Mouse (Mus musculus): Measurements from ENCODE around the gene Eml4. TPM values are rescaled to one million over a fixed set of nuclear protein-coding genes. Genes with fewer than 3 reads are reported as not detected.

The Eml4 gene
- 0.01 and 0.02 TPM in 2 replicates for polyA plus RNA-seq (2012)

DNA sequence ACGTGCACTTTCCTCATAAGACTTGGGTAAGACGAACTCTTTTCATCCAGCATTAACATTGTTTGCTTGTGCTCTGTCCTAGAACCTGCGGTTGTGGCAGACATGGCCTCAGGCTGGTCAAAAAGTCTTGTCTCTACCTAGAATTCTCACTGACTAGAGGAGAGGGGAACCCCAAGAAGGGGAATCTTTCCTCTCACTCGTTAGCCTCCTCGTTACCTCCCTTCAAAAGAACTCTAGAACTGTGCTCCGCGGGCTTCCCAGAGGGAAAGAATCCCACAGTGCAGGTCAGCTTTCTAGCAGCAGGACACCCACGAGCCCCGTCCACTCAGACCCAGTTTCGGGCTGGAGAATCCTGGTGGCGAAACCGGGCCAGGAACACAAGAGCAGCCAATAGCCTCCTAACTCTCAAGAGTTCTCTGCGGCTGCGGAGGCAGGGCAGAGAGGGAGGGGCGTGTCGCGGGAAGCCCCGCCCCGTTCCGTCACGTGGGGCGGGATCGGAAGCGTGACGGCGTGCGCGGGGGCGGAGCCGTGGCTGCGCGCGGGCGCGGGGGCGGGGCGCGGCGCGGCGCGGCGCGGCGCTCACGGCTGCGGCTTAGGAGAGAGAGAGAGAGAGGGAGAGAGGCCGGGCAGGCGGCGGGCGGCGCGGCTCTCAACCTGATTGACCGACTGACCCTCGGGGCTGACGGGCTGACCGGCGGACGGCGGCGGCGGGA lies at the start of gene Eml4:
Gene Eml4, plus strand, starts transcription at position 553 of the 713 bp plus-strand sequence.
- no peaks in the 10 kb centered on the region for H3K36me3 ChIP-seq (ENCODE audit: control insufficient read depth)
- H3K27me3 ChIP-seq (ENCODE audit: control insufficient read depth): peaks cover 29% of the 10 kb centered on the region
- H3K9me3 ChIP-seq (ENCODE audit: control insufficient read depth, low read length): no peaks in the 10 kb centered on the region
- peak within 1 kb of the TSS; percentile 74 for H3K4me3 ChIP-seq (replicated peaks)
- H3K4me1 ChIP-seq (ENCODE audit: control insufficient read depth): peaks cover 36% of the 10 kb centered on the region
- no peak for TF ChIP-seq TAL1 (IDR thresholded peaks at IDR 0.05; ENCODE audit: low read length)
- no peak for TF ChIP-seq GATA1 (IDR thresholded peaks at IDR 0.05; ENCODE audit: low read length)

DNA sequence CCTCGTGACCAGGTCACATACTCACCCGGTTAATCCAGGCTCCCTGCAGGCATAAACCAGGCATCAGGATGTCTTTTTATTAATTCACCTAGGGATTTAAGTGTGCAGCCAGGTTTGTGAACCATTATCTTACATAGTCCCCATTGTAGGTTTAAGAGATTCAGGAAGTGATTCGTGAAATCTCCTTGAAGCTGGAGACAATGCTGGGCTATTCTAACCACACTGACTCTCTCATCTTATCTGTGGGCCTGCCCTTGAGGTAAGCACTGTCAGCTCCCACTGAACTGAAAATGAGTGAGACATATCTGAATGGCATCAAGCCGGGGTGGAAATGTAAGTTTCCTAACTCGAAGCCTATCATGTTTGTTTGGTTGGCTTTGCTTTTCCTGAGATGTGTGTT lies 49.3 kb upstream of the Eml4 start:
- Histone ChIP-seq H3K36me3 (ENCODE audit: control insufficient read depth) (no peaks in the 10 kb centered on the region), H3K27me3 (ENCODE audit: control insufficient read depth) (no peaks in the 10 kb centered on the region), H3K4me3 (replicated peaks) (no peak overlapping the region), H3K9me3 (ENCODE audit: control insufficient read depth, low read length) (no peaks in the 10 kb centered on the region), H3K4me1 (ENCODE audit: control insufficient read depth) (no peaks in the 10 kb centered on the region)
- TF ChIP-seq TAL1 (IDR thresholded peaks at IDR 0.05; ENCODE audit: low read length) (no peak), GATA1 (IDR thresholded peaks at IDR 0.05; ENCODE audit: low read length) (no peak)

DNA sequence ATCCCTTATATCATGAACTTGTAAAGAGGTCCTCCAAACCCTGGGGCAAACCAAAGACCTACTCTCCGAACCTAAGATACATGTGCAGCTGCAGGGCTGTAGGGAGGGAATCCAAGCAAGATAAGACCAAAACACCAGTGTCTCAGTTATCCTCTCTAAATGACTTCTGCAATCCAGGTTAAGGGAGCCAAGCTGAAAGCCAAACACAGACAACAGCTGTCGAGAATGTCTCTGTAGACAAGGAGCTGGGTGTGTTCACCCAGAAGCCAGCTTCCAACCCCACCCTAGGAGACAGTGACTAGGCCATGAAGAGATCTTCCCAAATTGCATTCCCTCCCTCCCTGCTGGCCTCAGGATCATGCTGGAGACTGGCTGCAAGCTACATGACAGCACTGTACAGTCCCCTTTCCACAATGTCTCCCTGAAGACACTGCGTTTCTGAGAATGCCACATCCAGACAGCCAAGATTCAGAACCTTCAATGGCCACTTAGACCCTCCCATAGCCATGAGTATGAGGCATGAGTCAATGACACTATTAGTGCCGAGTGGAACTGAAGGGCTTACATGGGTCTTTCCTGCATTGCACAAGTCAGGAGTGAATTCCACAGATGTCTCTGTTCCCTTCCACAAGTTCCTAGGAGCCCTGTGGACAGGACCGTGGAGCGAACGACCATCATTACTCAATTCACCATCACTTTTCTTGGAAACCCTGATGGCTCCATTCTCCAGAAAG lies 46.5 kb upstream of the Eml4 start:
- peaks cover 3% of the 10 kb centered on the region; the same call in 1 of the 2 replicates for H3K27me3 ChIP-seq (ENCODE audit: control insufficient read depth)
- TF ChIP-seq GATA1 (IDR thresholded peaks at IDR 0.05; ENCODE audit: low read length): no peak
- no peak for TF ChIP-seq TAL1 (IDR thresholded peaks at IDR 0.05; ENCODE audit: low read length)
- no peaks in the 10 kb centered on the region for H3K36me3 ChIP-seq (ENCODE audit: control insufficient read depth)
- no peaks in the 10 kb centered on the region for H3K9me3 ChIP-seq (ENCODE audit: control insufficient read depth, low read length)
- H3K4me1 ChIP-seq (ENCODE audit: control insufficient read depth): no peaks in the 10 kb centered on the region
- H3K4me3 ChIP-seq (replicated peaks): no peak overlapping the region

DNA sequence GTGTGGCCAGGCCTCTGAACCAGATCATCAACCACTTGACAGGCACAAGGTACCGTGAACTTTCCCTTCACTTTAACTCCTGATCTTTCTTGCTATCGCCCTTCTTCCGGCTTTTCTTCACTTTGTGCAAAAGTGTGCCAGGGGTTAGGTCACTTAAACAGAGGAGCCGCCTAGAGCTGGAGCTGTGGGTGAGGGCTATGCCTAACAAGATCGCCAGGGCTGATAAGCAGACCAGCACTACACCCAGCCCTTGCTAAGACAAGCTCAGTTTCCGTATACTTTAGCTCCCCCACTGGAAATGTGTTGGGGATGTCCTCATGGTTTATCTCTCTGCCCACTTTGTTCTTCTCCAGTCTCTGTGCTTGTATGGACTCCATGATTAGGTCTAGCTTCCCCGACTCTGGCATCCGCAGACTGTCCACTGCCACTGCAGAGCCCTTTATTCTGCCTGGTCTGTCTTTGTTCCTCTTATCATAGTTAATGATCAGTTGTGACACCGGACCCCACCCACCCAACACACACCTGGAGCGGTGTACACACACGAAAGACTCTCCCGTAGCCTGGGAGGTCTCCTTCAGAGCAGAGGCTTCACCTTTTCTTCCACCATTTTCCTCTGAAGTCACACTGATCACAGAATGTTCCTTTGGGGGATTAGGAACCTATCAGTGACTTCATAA lies 43.6 kb upstream of the Eml4 start:
- Histone ChIP-seq H3K4me1 (ENCODE audit: control insufficient read depth) (no peaks in the 10 kb centered on the region), H3K27me3 (ENCODE audit: control insufficient read depth) (peaks cover 7% of the 10 kb centered on the region), H3K36me3 (ENCODE audit: control insufficient read depth) (no peaks in the 10 kb centered on the region), H3K9me3 (ENCODE audit: control insufficient read depth, low read length) (no peaks in the 10 kb centered on the region), H3K4me3 (replicated peaks) (no peak overlapping the region)
- TF ChIP-seq TAL1 (IDR thresholded peaks at IDR 0.05; ENCODE audit: low read length): no peak
- TF ChIP-seq GATA1 (IDR thresholded peaks at IDR 0.05; ENCODE audit: low read length): peak; percentile 76

DNA sequence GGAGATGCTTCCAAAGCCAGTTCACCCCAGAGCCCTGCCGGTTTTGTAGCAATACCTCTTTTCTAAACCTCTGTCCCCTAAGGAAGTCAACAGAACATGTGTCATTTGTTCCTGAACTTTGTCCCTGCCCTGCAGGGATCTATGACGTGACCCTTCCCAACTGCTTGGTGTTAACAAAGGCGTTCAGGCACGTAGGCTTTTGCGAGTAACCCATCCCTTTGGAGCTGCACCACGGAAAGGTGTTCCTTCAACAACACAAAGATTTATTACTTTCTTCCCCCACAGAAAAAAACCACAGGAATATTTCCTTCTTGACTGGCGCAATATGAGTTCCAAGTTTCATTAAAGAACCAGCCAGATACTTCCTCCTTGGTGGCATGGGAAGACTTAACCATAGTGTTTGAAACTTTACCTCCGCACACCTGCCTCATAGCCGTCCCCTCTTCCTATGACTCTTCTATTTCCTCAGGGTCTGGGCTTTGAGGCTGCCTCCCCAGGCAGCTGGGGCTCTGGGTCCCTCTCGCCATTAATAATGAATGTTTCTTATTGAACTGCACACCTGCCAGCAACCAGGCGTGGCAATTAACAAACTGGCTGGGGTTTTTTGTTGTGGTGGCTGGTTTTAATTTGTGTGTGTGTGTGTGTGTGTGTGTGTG lies 43.0 kb upstream of the Eml4 start:
- Histone ChIP-seq H3K36me3 (ENCODE audit: control insufficient read depth) (no peaks in the 10 kb centered on the region), H3K27me3 (ENCODE audit: control insufficient read depth) (peaks cover 14% of the 10 kb centered on the region), H3K4me1 (ENCODE audit: control insufficient read depth) (no peaks in the 10 kb centered on the region), H3K9me3 (ENCODE audit: control insufficient read depth, low read length) (no peaks in the 10 kb centered on the region), H3K4me3 (replicated peaks) (no peak overlapping the region)
- TF ChIP-seq GATA1 (IDR thresholded peaks at IDR 0.05; ENCODE audit: low read length) (no peak), TAL1 (IDR thresholded peaks at IDR 0.05; ENCODE audit: low read length) (no peak)

DNA sequence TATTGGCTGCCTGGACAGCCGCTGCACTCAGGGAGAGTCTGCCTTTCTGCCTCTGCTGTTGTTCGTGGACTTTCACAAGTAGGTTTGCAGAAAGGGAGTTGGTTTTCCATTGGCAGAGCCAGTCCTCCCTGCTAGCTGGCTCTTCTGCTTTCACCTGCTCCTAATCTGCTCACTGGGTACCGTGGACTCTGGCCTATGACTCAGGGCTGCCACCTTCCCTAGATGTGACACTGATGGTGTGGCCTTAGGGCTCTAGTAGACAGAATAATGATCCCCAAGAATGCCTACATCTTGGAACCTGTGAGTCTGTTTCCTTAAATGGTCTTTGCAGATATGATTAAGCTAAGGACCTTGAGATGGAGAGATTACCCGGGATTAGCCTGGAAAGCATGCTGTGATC lies 42.3 kb upstream of the Eml4 start:
- Histone ChIP-seq H3K9me3 (ENCODE audit: control insufficient read depth, low read length) (no peaks in the 10 kb centered on the region), H3K27me3 (ENCODE audit: control insufficient read depth) (peaks cover 19% of the 10 kb centered on the region), H3K36me3 (ENCODE audit: control insufficient read depth) (no peaks in the 10 kb centered on the region), H3K4me3 (replicated peaks) (no peak overlapping the region), H3K4me1 (ENCODE audit: control insufficient read depth) (no peaks in the 10 kb centered on the region)
- TF ChIP-seq TAL1 (IDR thresholded peaks at IDR 0.05; ENCODE audit: low read length) (no peak), GATA1 (IDR thresholded peaks at IDR 0.05; ENCODE audit: low read length) (no peak)

DNA sequence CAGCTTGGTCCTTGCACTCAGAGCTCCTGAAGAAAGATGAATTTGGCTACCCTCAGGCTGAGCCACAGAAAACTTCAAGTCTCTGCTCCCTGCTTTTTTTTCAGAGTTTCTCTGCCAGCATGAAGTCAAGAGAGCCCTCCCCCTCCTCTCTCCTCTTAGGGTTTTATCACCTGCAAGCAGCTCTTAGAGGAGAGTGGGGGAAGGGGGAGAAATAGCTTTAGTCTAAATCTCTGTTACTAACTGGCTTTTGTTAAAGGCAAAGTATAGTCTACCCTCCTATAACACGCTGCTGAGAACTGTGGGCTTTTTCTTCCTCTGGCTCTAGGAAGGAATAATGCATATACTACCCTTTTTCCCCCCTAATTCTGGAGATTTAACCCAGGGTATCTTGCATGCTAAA lies 41.5 kb upstream of the Eml4 start:
- H3K4me1 ChIP-seq (ENCODE audit: control insufficient read depth): no peaks in the 10 kb centered on the region
- H3K9me3 ChIP-seq (ENCODE audit: control insufficient read depth, low read length): no peaks in the 10 kb centered on the region
- no peaks in the 10 kb centered on the region for H3K36me3 ChIP-seq (ENCODE audit: control insufficient read depth)
- peaks cover 25% of the 10 kb centered on the region for H3K27me3 ChIP-seq (ENCODE audit: control insufficient read depth)
- TF ChIP-seq TAL1 (IDR thresholded peaks at IDR 0.05; ENCODE audit: low read length) (no peak), GATA1 (IDR thresholded peaks at IDR 0.05; ENCODE audit: low read length) (no peak)
- no peak overlapping the region for H3K4me3 ChIP-seq (replicated peaks)

DNA sequence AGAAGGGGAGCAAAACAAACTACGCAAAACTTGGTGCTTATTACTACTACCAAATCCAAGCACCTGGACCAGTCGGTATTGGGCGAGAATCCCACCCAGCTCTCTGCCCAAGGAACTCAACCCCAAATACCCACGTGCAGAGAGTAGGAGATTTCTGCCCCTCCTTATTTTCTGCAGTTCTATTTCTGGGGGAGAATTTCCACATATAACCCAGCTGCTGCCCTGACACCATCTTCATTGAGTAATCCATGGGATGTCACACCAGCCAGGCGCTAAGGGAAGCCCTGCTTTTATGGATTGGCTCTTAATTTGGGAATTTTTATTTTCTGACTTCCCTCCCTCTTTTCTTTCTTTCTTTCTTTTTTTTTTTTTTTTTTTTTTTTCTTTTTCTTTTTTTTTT lies 38.9 kb upstream of the Eml4 start:
- TF ChIP-seq GATA1 (IDR thresholded peaks at IDR 0.05; ENCODE audit: low read length) (no peak), TAL1 (IDR thresholded peaks at IDR 0.05; ENCODE audit: low read length) (no peak)
- Histone ChIP-seq H3K4me1 (ENCODE audit: control insufficient read depth) (no peaks in the 10 kb centered on the region), H3K9me3 (ENCODE audit: control insufficient read depth, low read length) (no peaks in the 10 kb centered on the region), H3K4me3 (replicated peaks) (no peak overlapping the region), H3K27me3 (ENCODE audit: control insufficient read depth) (peaks cover 25% of the 10 kb centered on the region), H3K36me3 (ENCODE audit: control insufficient read depth) (no peaks in the 10 kb centered on the region)

Data from erythroblast, embryonic 14.5 days (primary cell).